Mouse (Mus musculus): ENCODE results near the gene Ets1. TPM values are rescaled to one million over a fixed set of nuclear protein-coding genes. Genes with fewer than 3 reads are reported as not detected.

The Ets1 gene
- polyA plus RNA-seq, 1 experiment = 30.2 TPM

- Histone ChIP-seq H3K4me3 (ENCODE audit: insufficient read depth, low read length) (peak overlapping the region; percentile 41), H3K4me1 (ENCODE audit: control insufficient read depth, insufficient read depth, low read length) (peaks cover 33% of the 10 kb centered on the region), H3K27ac (ENCODE audit: insufficient read depth, low read length) (no peak overlapping the region; the same call in 1 of the 2 replicates)
- no peak for TF ChIP-seq POLR2A (IDR thresholded peaks at IDR 0.05; ENCODE audit: low read depth, low read length)
- no peak for TF ChIP-seq CTCF (IDR thresholded peaks at IDR 0.05; ENCODE audit: borderline replicate concordance, insufficient read depth, low read length)
Observed at GRCm38 (mm10) chr9:32699391-32699841, 63.4 kb downstream of the Ets1 start.

GRCm38 (mm10) chr9:32700091-32700905 is 64.3 kb downstream of the Ets1 start:
- H3K4me1 ChIP-seq (ENCODE audit: control insufficient read depth, insufficient read depth, low read length) = peaks cover 33% of the 10 kb centered on the region
- no peak for TF ChIP-seq POLR2A (IDR thresholded peaks at IDR 0.05; ENCODE audit: low read depth, low read length)
- no peak for TF ChIP-seq CTCF (IDR thresholded peaks at IDR 0.05; ENCODE audit: borderline replicate concordance, insufficient read depth, low read length)
- H3K27ac ChIP-seq (ENCODE audit: insufficient read depth, low read length) = peak overlapping the region; percentile 35; the same call in 1 of the 2 replicates
- H3K4me3 ChIP-seq (ENCODE audit: insufficient read depth, low read length) = peak overlapping the region; percentile 41

GRCm38 (mm10) chr9:32701126-32701997 is 65.3 kb downstream of the Ets1 start:
- TF ChIP-seq POLR2A (IDR thresholded peaks at IDR 0.05; ENCODE audit: low read depth, low read length) (no peak), CTCF (IDR thresholded peaks at IDR 0.05; ENCODE audit: borderline replicate concordance, insufficient read depth, low read length) (no peak)
- no peak overlapping the region for H3K4me3 ChIP-seq (ENCODE audit: insufficient read depth, low read length)
- no peak overlapping the region for H3K27ac ChIP-seq (ENCODE audit: insufficient read depth, low read length)
- H3K4me1 ChIP-seq (ENCODE audit: control insufficient read depth, insufficient read depth, low read length) = peaks cover 37% of the 10 kb centered on the region

- Histone ChIP-seq H3K4me1 (ENCODE audit: control insufficient read depth, insufficient read depth, low read length) (peaks cover 37% of the 10 kb centered on the region), H3K27ac (ENCODE audit: insufficient read depth, low read length) (no peak overlapping the region), H3K4me3 (ENCODE audit: insufficient read depth, low read length) (no peak overlapping the region)
- TF ChIP-seq CTCF (IDR thresholded peaks at IDR 0.05; ENCODE audit: borderline replicate concordance, insufficient read depth, low read length) (no peak), POLR2A (IDR thresholded peaks at IDR 0.05; ENCODE audit: low read depth, low read length) (no peak)
Observed at GRCm38 (mm10) chr9:32701998-32702305, 65.9 kb downstream of the Ets1 start.

- Histone ChIP-seq H3K4me3 (ENCODE audit: insufficient read depth, low read length) (no peak overlapping the region), H3K27ac (ENCODE audit: insufficient read depth, low read length) (no peak overlapping the region), H3K4me1 (ENCODE audit: control insufficient read depth, insufficient read depth, low read length) (peaks cover 37% of the 10 kb centered on the region)
- TF ChIP-seq CTCF (IDR thresholded peaks at IDR 0.05; ENCODE audit: borderline replicate concordance, insufficient read depth, low read length) (no peak), POLR2A (IDR thresholded peaks at IDR 0.05; ENCODE audit: low read depth, low read length) (no peak)
Observed at GRCm38 (mm10) chr9:32702836-32703395, 66.9 kb downstream of the Ets1 start.

GRCm38 (mm10) chr9:32703976-32704745 is 68.1 kb downstream of the Ets1 start:
- H3K4me3 ChIP-seq (ENCODE audit: insufficient read depth, low read length) = no peak overlapping the region
- TF ChIP-seq CTCF (IDR thresholded peaks at IDR 0.05; ENCODE audit: borderline replicate concordance, insufficient read depth, low read length) = no peak
- no peak for TF ChIP-seq POLR2A (IDR thresholded peaks at IDR 0.05; ENCODE audit: low read depth, low read length)
- peaks cover 42% of the 10 kb centered on the region for H3K4me1 ChIP-seq (ENCODE audit: control insufficient read depth, insufficient read depth, low read length)
- H3K27ac ChIP-seq (ENCODE audit: insufficient read depth, low read length) = no peak overlapping the region

- Histone ChIP-seq H3K4me1 (ENCODE audit: control insufficient read depth, insufficient read depth, low read length) (peaks cover 43% of the 10 kb centered on the region), H3K4me3 (ENCODE audit: insufficient read depth, low read length) (no peak overlapping the region), H3K27ac (ENCODE audit: insufficient read depth, low read length) (no peak overlapping the region)
- TF ChIP-seq POLR2A (IDR thresholded peaks at IDR 0.05; ENCODE audit: low read depth, low read length) = no peak
- no peak for TF ChIP-seq CTCF (IDR thresholded peaks at IDR 0.05; ENCODE audit: borderline replicate concordance, insufficient read depth, low read length)
Observed at GRCm38 (mm10) chr9:32705827-32706478, 69.9 kb downstream of the Ets1 start.

GRCm38 (mm10) chr9:32707436-32707835 is 71.4 kb downstream of the Ets1 start:
- Histone ChIP-seq H3K4me1 (ENCODE audit: control insufficient read depth, insufficient read depth, low read length) (peaks cover 46% of the 10 kb centered on the region), H3K27ac (ENCODE audit: insufficient read depth, low read length) (0 out of 2 replicates have a peak overlapping the region, but pooled peaks have one; percentile 17), H3K4me3 (ENCODE audit: insufficient read depth, low read length) (no peak overlapping the region)
- TF ChIP-seq CTCF (IDR thresholded peaks at IDR 0.05; ENCODE audit: borderline replicate concordance, insufficient read depth, low read length) (no peak), POLR2A (IDR thresholded peaks at IDR 0.05; ENCODE audit: low read depth, low read length) (no peak)
